Mouse (Mus musculus): ENCODE data around the gene Rad9b. TPM values are rescaled to one million over a fixed set of nuclear protein-coding genes. Genes with fewer than 3 reads are reported as not detected.
"Not testable (repeated sequence)": the region's sequence is repeated elsewhere in the genome, so short reads cannot be mapped to it uniquely, and the experiment has no call there.

Gene Rad9b
- polyA plus RNA-seq, 1 experiment from 2014 or later, result 10.2 TPM

- Histone ChIP-seq H3K9me3 (ENCODE audit: control insufficient read depth, low read length) (no peaks in the 10 kb centered on the region), H3K36me3 (ENCODE audit: control insufficient read depth, insufficient read depth, low read length) (peaks cover 15% of the 10 kb centered on the region), H3K27ac (ENCODE audit: low read length) (peak overlapping the region; percentile 76), H3K4me3 (ENCODE audit: low read length) (no peak overlapping the region), H3K4me2 (ENCODE audit: low read depth, low read length) (no peak overlapping the region), H3K9ac (ENCODE audit: low read length) (no peak overlapping the region), H3K27me3 (ENCODE audit: control insufficient read depth, insufficient read depth, low read depth, low read length) (no peaks in the 10 kb centered on the region), H3K4me1 (replicated peaks; ENCODE audit: control insufficient read depth, insufficient read depth, low read length) (peaks cover 18% of the 10 kb centered on the region)
- ATAC-seq (ENCODE audit: low read depth), result peak; percentile 39; the same call in 1 of the 2 replicates
- WGBS, result 63% methylated on average over 14 of the region's 14 CpGs
Measured at GRCm38 (mm10) chr5:122319474-122320204, 34.4 kb downstream of the Rad9b start.

GRCm38 (mm10) chr5:122318976-122319375, 35.1 kb downstream of the Rad9b start:
- not testable (repeated sequence) for H3K9ac ChIP-seq (ENCODE audit: low read length); H3K9me3 ChIP-seq (ENCODE audit: control insufficient read depth, low read length); ATAC-seq (ENCODE audit: low read depth); H3K27me3 ChIP-seq (ENCODE audit: control insufficient read depth, insufficient read depth, low read depth, low read length); H3K4me2 ChIP-seq (ENCODE audit: low read depth, low read length); H3K4me3 ChIP-seq (ENCODE audit: low read length)
- peak overlapping the region; percentile 76 for H3K27ac ChIP-seq (ENCODE audit: low read length)
- 63% methylated on average over 3 of the region's 3 CpGs for WGBS
- peaks cover 20% of the 10 kb centered on the region for H3K4me1 ChIP-seq (replicated peaks; ENCODE audit: control insufficient read depth, insufficient read depth, low read length)
- peaks cover 15% of the 10 kb centered on the region for H3K36me3 ChIP-seq (ENCODE audit: control insufficient read depth, insufficient read depth, low read length)

GRCm38 (mm10) chr5:122318100-122318499, 35.9 kb downstream of the Rad9b start:
- Histone ChIP-seq H3K9ac (ENCODE audit: low read length) (no peak overlapping the region), H3K9me3 (ENCODE audit: control insufficient read depth, low read length) (no peaks in the 10 kb centered on the region), H3K4me3 (ENCODE audit: low read length) (no peak overlapping the region), H3K27me3 (ENCODE audit: control insufficient read depth, insufficient read depth, low read depth, low read length) (no peaks in the 10 kb centered on the region), H3K36me3 (ENCODE audit: control insufficient read depth, insufficient read depth, low read length) (peaks cover 18% of the 10 kb centered on the region), H3K27ac (ENCODE audit: low read length) (no peak overlapping the region; the same call in 1 of the 2 replicates), H3K4me1 (replicated peaks; ENCODE audit: control insufficient read depth, insufficient read depth, low read length) (peaks cover 20% of the 10 kb centered on the region), H3K4me2 (ENCODE audit: low read depth, low read length) (no peak overlapping the region)
- ATAC-seq (ENCODE audit: low read depth), result no peak
- 74% methylated on average over 3 of the region's 3 CpGs for WGBS

GRCm38 (mm10) chr5:122317329-122318045, 36.5 kb downstream of the Rad9b start:
- no peaks in the 10 kb centered on the region for H3K27me3 ChIP-seq (ENCODE audit: control insufficient read depth, insufficient read depth, low read depth, low read length)
- no peaks in the 10 kb centered on the region for H3K9me3 ChIP-seq (ENCODE audit: control insufficient read depth, low read length)
- peaks cover 18% of the 10 kb centered on the region for H3K36me3 ChIP-seq (ENCODE audit: control insufficient read depth, insufficient read depth, low read length)
- WGBS, result 71% methylated on average over 11 of the region's 11 CpGs
- no peak overlapping the region; the same call in 1 of the 2 replicates for H3K27ac ChIP-seq (ENCODE audit: low read length)
- H3K4me1 ChIP-seq (replicated peaks; ENCODE audit: control insufficient read depth, insufficient read depth, low read length), result peaks cover 22% of the 10 kb centered on the region
- ATAC-seq (ENCODE audit: low read depth), result no peak
- no peak overlapping the region for H3K4me2 ChIP-seq (ENCODE audit: low read depth, low read length)
- no peak overlapping the region for H3K9ac ChIP-seq (ENCODE audit: low read length)
- H3K4me3 ChIP-seq (ENCODE audit: low read length), result no peak overlapping the region

GRCm38 (mm10) chr5:122314966-122315667, 38.9 kb downstream of the Rad9b start:
- Histone ChIP-seq H3K27me3 (ENCODE audit: control insufficient read depth, insufficient read depth, low read depth, low read length) (no peaks in the 10 kb centered on the region), H3K9me3 (ENCODE audit: control insufficient read depth, low read length) (no peaks in the 10 kb centered on the region), H3K4me2 (ENCODE audit: low read depth, low read length) (peak overlapping the region; percentile 9), H3K4me3 (ENCODE audit: low read length) (no peak overlapping the region), H3K9ac (ENCODE audit: low read length) (no peak overlapping the region), H3K4me1 (replicated peaks; ENCODE audit: control insufficient read depth, insufficient read depth, low read length) (peaks cover 22% of the 10 kb centered on the region), H3K36me3 (ENCODE audit: control insufficient read depth, insufficient read depth, low read length) (peaks cover 7% of the 10 kb centered on the region; the same call in 1 of the 2 replicates), H3K27ac (ENCODE audit: low read length) (peak overlapping the region; percentile 55)
- peak; percentile 94 for ATAC-seq (ENCODE audit: low read depth)
- WGBS, result 38% methylated on average over 20 of the region's 20 CpGs

GRCm38 (mm10) chr5:122312942-122313684, 40.9 kb downstream of the Rad9b start:
- no peaks in the 10 kb centered on the region for H3K9me3 ChIP-seq (ENCODE audit: control insufficient read depth, low read length)
- no peak overlapping the region for H3K4me3 ChIP-seq (ENCODE audit: low read length)
- H3K27ac ChIP-seq (ENCODE audit: low read length), result no peak overlapping the region
- WGBS, result 87% methylated on average over 17 of the region's 17 CpGs
- 0 out of 2 replicates have a peak, but pooled peaks cover 3% of the 10 kb centered on the region for H3K36me3 ChIP-seq (ENCODE audit: control insufficient read depth, insufficient read depth, low read length)
- no peak for ATAC-seq (ENCODE audit: low read depth)
- H3K27me3 ChIP-seq (ENCODE audit: control insufficient read depth, insufficient read depth, low read depth, low read length), result no peaks in the 10 kb centered on the region
- H3K4me2 ChIP-seq (ENCODE audit: low read depth, low read length), result no peak overlapping the region
- H3K4me1 ChIP-seq (replicated peaks; ENCODE audit: control insufficient read depth, insufficient read depth, low read length), result peaks cover 14% of the 10 kb centered on the region
- H3K9ac ChIP-seq (ENCODE audit: low read length), result no peak overlapping the region

- 0 out of 2 replicates have a peak, but pooled peaks cover 3% of the 10 kb centered on the region for H3K36me3 ChIP-seq (ENCODE audit: control insufficient read depth, insufficient read depth, low read length)
- no peak for ATAC-seq (ENCODE audit: low read depth)
- H3K4me2 ChIP-seq (ENCODE audit: low read depth, low read length), result no peak overlapping the region
- H3K9ac ChIP-seq (ENCODE audit: low read length), result no peak overlapping the region
- H3K27me3 ChIP-seq (ENCODE audit: control insufficient read depth, insufficient read depth, low read depth, low read length), result no peaks in the 10 kb centered on the region
- H3K9me3 ChIP-seq (ENCODE audit: control insufficient read depth, low read length), result no peaks in the 10 kb centered on the region
- 67% methylated on average over 4 of the region's 4 CpGs for WGBS
- no peak overlapping the region for H3K4me3 ChIP-seq (ENCODE audit: low read length)
- H3K4me1 ChIP-seq (replicated peaks; ENCODE audit: control insufficient read depth, insufficient read depth, low read length), result peaks cover 14% of the 10 kb centered on the region
- H3K27ac ChIP-seq (ENCODE audit: low read length), result no peak overlapping the region
Measured at GRCm38 (mm10) chr5:122312346-122312745, 41.7 kb downstream of the Rad9b start.

GRCm38 (mm10) chr5:122311692-122312091, 42.3 kb downstream of the Rad9b start:
- WGBS, result 57% methylated on average over 7 of the region's 7 CpGs
- no peak overlapping the region for H3K4me3 ChIP-seq (ENCODE audit: low read length)
- peaks cover 14% of the 10 kb centered on the region for H3K4me1 ChIP-seq (replicated peaks; ENCODE audit: control insufficient read depth, insufficient read depth, low read length)
- no peak overlapping the region for H3K4me2 ChIP-seq (ENCODE audit: low read depth, low read length)
- H3K36me3 ChIP-seq (ENCODE audit: control insufficient read depth, insufficient read depth, low read length), result 0 out of 2 replicates have a peak, but pooled peaks cover 3% of the 10 kb centered on the region
- no peak for ATAC-seq (ENCODE audit: low read depth)
- no peaks in the 10 kb centered on the region for H3K9me3 ChIP-seq (ENCODE audit: control insufficient read depth, low read length)
- no peak overlapping the region for H3K9ac ChIP-seq (ENCODE audit: low read length)
- no peak overlapping the region for H3K27ac ChIP-seq (ENCODE audit: low read length)
- H3K27me3 ChIP-seq (ENCODE audit: control insufficient read depth, insufficient read depth, low read depth, low read length), result no peaks in the 10 kb centered on the region
